Mouse (Mus musculus) stomach, postnatal 0 days (tissue): ENCODE measurements around the gene Ffar1. TPM values are rescaled to one million over a fixed set of nuclear protein-coding genes. Genes with fewer than 3 reads are reported as not detected.

Source experiments
- ATAC-seq: fragments of 200-750 bp; cut with Nextera tagmentation; 2 replicates; pipeline ENCODE4 v1.8.0; 2017; ENCODE audit not compliant: low FRiP score, low TSS enrichment
- DNase-seq: peaks from one replicate; pipeline ENCODE4 v3.0.0-alpha.2; 2016; ENCODE audit warnings: low spot score
- H3K27ac ChIP-seq: fragments of 300-500 bp; sonication (generic); replicated peaks from 2 replicates; pipeline ENCODE4 v1.5.1; 2014; ENCODE audit warnings: mild to moderate bottlenecking, control low read depth
- H3K27me3 ChIP-seq: fragments of 300-500 bp; sonication (generic); 2 replicates; pipeline ENCODE4 v1.6.1; 2014; ENCODE audit warnings: low read length; ENCODE audit not compliant: control insufficient read depth, insufficient read depth
- H3K36me3 ChIP-seq: fragments of 300-500 bp; sonication (generic); 2 replicates; pipeline ENCODE4 v1.6.1; 2014; ENCODE audit warnings: low read length, mixed read lengths; ENCODE audit not compliant: control insufficient read depth, insufficient read depth
- H3K4me1 ChIP-seq: fragments of 300-500 bp; sonication (generic); replicated peaks from 2 replicates; pipeline ENCODE4 v1.6.1; 2014; ENCODE audit warnings: antibody characterized with exemption; ENCODE audit not compliant: control insufficient read depth, insufficient read depth
- H3K4me2 ChIP-seq: fragments of 300-500 bp; sonication (generic); replicated peaks from 2 replicates; pipeline ENCODE4 v1.6.1; 2014; ENCODE audit warnings: low read depth, mild to moderate bottlenecking, control low read depth, moderate library complexity
- H3K4me3 ChIP-seq: fragments of 300-500 bp; sonication (generic); 2 replicates; pipeline ENCODE4 v1.5.1; 2014; ENCODE audit warnings: low read depth, low read length, control low read depth
- H3K9ac ChIP-seq: fragments of 300-500 bp; sonication (generic); 2 replicates; pipeline ENCODE4 v1.6.1; 2014; ENCODE audit warnings: mild to moderate bottlenecking, low read length, control low read depth, mixed read lengths
- H3K9me3 ChIP-seq: fragments of 300-500 bp; sonication (generic); 2 replicates; pipeline ENCODE4 v1.6.1; 2016; ENCODE audit warnings: low read length; ENCODE audit not compliant: control insufficient read depth
- CTCF ChIP-seq: IDR thresholded peaks from 2 replicates; pipeline ENCODE4 v1.5.1; 2016; ENCODE audit warnings: antibody characterized with exemption, low read depth, mild to moderate bottlenecking, moderate library complexity
- EP300 ChIP-seq: optimal IDR thresholded peaks from 2 replicates; pipeline ENCODE3; 2016; ENCODE audit warnings: antibody characterized with exemption
- WGBS: fragments of 180-500 bp; shearing (Covaris S2); extraction: QIAGEN DNeasy Blood & Tissue Kit; methylation state at CpG from one replicate; pipeline ENCODE4 v1.1.7; 2014; 5-methylcytosine and 5-hydroxymethylcytosine counted together
- polyA plus RNA-seq: library from polyadenylated mRNA; unstranded; fragments of >200 nt; fragmentation: Nextera tagmentation; extraction: Ambion mirVana; gene quantifications from 2 replicates; pipeline ENCODE4 v1.2.1, GENCODE M21; 2015

The Ffar1 gene
- polyA plus RNA-seq, 1 experiment from 2014 or later = 0.04 TPM

DNA sequence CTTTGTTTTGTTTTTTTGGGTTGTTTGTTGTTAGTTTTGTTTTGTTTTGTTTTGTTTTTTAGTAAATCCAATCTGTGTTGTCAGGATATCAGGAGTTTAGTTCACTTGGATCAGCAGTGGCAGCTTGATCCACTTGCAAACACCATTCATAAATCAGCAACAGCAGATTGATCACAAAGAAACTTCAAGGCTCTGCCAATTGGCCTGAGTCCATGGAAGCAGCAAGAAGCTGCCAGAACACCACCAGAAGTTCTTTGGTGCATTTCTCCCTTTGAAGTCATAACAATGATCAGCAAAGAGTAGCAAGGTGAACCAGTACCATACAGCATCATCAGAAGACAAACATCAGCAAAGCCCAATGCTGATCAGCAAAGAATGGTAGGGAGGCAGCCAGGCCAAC lies 22.7 kb upstream of the Ffar1 start:
- H3K36me3 ChIP-seq = no peaks in the 10 kb centered on the region
- DNase-seq (no peak), ATAC-seq (no peak)

DNA sequence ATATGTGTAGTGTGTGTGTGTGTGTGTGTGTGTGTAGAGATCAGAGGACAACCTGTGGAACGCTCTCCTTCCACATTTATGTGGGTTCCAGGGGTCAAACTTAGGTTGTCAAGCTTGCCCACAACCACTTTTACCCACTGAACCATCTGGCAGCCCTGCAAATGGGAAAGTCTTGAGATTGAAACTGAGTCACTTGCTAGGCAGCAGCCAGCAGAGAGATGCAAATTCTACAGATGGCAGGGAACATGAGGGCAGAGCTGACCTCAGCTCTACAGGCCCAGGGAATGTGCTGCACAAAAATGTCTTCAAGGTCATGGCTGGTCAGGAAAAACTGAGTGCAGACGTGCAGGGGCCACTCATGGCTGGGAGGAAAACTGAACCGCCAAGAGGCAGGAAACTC lies 20.0 kb upstream of the Ffar1 start:
- no peak overlapping the region for H3K27ac ChIP-seq
- H3K36me3 ChIP-seq = no peaks in the 10 kb centered on the region
- no peak overlapping the region for H3K4me3 ChIP-seq
- WGBS = 67% methylated on average over 3 of the region's 3 CpGs
- H3K9ac ChIP-seq = no peak overlapping the region
- no peaks in the 10 kb centered on the region for H3K27me3 ChIP-seq
- ATAC-seq (no peak), DNase-seq (no peak)
- TF ChIP-seq EP300 (no peak), CTCF (no peak)
- H3K4me1 ChIP-seq = no peaks in the 10 kb centered on the region
- no peaks in the 10 kb centered on the region for H3K9me3 ChIP-seq
- no peak overlapping the region for H3K4me2 ChIP-seq

More for the DNA sequence above, 22.7 kb upstream of the Ffar1 start:
- H3K27ac ChIP-seq = no peak overlapping the region
- no peak overlapping the region for H3K4me3 ChIP-seq
- no peaks in the 10 kb centered on the region for H3K9me3 ChIP-seq
- TF ChIP-seq CTCF (no peak), EP300 (no peak)
- H3K27me3 ChIP-seq = no peaks in the 10 kb centered on the region
- no peak overlapping the region for H3K9ac ChIP-seq
- no peaks in the 10 kb centered on the region for H3K4me1 ChIP-seq
- no peak overlapping the region for H3K4me2 ChIP-seq

DNA sequence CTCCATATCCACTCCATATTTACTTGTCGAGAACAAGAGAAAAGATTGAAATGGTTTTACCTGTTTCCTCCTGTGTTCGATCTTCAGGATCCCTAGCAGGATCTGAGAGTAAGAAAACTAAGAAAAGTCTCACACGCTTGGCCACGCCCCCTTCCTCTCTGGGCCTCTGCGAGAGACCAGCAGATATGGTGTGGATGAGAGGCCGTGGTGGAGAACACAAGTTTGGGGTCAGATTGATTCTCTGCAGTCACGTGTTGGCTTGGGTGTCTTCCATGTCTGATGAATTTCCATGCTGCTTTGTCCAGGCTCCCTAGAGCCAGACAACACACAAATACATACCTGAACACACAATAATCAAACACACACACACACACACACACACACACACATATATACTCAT lies 18.8 kb upstream of the Ffar1 start, which contains the start of gene Cd22:
TSS of gene Cd22 (minus strand) at position 167 of the 400 bp plus-strand sequence.
- 52% methylated on average over 7 of the region's 7 CpGs for WGBS
- H3K9ac ChIP-seq = no peak within 1 kb of the TSS

DNA sequence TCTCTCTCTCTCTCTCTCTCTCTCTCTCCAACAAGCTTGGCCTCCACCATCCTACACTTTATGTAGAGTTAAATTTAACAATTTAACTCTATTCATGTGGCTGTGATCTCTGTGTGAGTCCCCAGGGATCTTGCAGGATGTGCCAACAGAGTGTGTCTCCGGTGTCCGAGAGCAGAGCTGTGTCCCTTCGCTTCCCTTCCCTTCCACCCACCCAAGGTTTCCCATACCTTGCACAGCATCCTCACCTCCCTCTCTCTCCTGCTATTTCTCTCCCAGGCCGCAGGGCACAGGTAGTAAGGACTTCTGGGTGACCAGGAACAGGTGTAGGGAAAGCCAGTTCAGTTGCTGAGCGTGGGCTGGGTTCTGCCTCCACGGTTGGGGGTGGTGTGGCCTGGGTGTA lies 17.6 kb upstream of the Ffar1 start:
- H3K4me3 ChIP-seq = no peak overlapping the region
- no peaks in the 10 kb centered on the region for H3K4me1 ChIP-seq
- DNase-seq (no peak), ATAC-seq (no peak)
- no peaks in the 10 kb centered on the region for H3K36me3 ChIP-seq
- H3K27ac ChIP-seq = no peak overlapping the region
- H3K27me3 ChIP-seq = no peaks in the 10 kb centered on the region
- no peak overlapping the region for H3K4me2 ChIP-seq
- no peaks in the 10 kb centered on the region for H3K9me3 ChIP-seq
- H3K9ac ChIP-seq = no peak overlapping the region
- TF ChIP-seq EP300 (no peak), CTCF (no peak)
- WGBS = 80% methylated on average over 6 of the region's 6 CpGs

More for the DNA sequence above, 18.8 kb upstream of the Ffar1 start, which contains the start of gene Cd22:
- Histone ChIP-seq H3K4me2 (no peak within 1 kb of the TSS), H3K27me3 (no peaks in the 10 kb centered on the region), H3K9me3 (no peaks in the 10 kb centered on the region), H3K4me3 (no peak within 1 kb of the TSS), H3K36me3 (no peaks in the 10 kb centered on the region), H3K4me1 (no peaks in the 10 kb centered on the region), H3K27ac (no peak within 1 kb of the TSS)
- ATAC-seq (no peak), DNase-seq (no peak)
- no peak for TF ChIP-seq CTCF
- TF ChIP-seq EP300 = no peak

DNA sequence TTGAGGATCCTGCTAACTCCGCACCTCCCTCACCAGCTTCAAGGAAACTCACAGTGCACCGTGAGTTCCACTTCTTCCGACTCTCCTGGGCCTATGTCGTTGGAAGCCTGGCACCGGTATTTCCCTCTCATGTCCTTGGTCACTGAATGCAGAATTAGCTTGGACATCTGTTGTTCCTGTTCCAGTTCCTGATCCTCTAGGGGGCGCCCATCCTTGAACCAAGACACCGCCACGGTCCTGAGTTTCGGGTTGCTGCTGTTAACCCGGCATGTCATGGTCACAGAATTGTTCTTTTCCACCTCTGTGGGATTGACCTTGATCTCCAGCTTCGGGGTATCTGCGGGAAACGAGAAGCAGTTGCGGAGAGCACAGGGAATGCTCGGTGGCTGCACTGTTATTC lies 11.7 kb upstream of the Ffar1 start:
- Histone ChIP-seq H3K9ac (no peak overlapping the region), H3K27ac (no peak overlapping the region), H3K27me3 (no peaks in the 10 kb centered on the region; the same call in 1 of the 2 replicates), H3K4me2 (no peak overlapping the region), H3K36me3 (no peaks in the 10 kb centered on the region), H3K4me3 (no peak overlapping the region), H3K4me1 (no peaks in the 10 kb centered on the region), H3K9me3 (no peaks in the 10 kb centered on the region)
- peak; percentile 85 for DNase-seq
- ATAC-seq = peak; percentile 67
- WGBS = 22% methylated on average over 15 of the region's 15 CpGs
- TF ChIP-seq CTCF (peak; percentile 83), EP300 (no peak)

DNA sequence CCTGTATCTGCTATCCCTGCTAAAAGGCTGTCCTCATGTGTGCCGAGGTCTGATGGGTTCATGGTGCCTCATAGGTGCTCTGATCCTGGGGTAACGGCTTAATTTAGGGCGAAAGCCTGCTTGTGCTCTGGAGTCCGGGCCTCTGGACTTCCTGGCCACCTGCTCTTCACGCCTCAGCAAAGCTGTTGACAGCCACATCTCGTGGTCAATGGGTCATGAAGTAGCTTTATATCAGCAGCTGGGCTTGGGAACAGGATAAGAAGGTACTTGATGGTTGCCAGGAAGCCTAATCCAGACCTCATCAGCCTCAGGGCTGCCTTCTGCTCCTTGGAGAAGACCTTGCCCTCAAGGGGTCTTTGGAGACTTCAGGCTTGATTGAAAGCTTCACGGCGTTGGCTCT lies 2.0 kb upstream of the Ffar1 start:
- no peaks in the 10 kb centered on the region for H3K27me3 ChIP-seq
- H3K4me1 ChIP-seq = no peaks in the 10 kb centered on the region
- H3K36me3 ChIP-seq = no peaks in the 10 kb centered on the region
- no peak overlapping the region for H3K4me3 ChIP-seq
- H3K9me3 ChIP-seq = no peaks in the 10 kb centered on the region
- H3K9ac ChIP-seq = no peak overlapping the region
- H3K27ac ChIP-seq = no peak overlapping the region
- no peak for DNase-seq
- ATAC-seq = no peak
- no peak overlapping the region for H3K4me2 ChIP-seq
- WGBS = 75% methylated on average over 8 of the region's 8 CpGs
- no peak for TF ChIP-seq EP300
- TF ChIP-seq CTCF = no peak
